Mouse (Mus musculus) urinary bladder, adult 18-20 months (tissue): ENCODE data around the gene Cdadc1.

Source experiments
- DNase-seq, 2 experiments: peaks; one replicate each; pipeline ENCODE4 v3.0.0; 2022; ENCODE audit warnings: low spot score in 2 of 2, mixed read lengths in 2 of 2

Cdadc1 gene

GRCm38 (mm10) chr14:59543956-59544355, 53.8 kb downstream of the Cdadc1 start:
- DNase-seq: no peak

- no peak for DNase-seq
Observed at GRCm38 (mm10) chr14:59543158-59543826, 54.5 kb downstream of the Cdadc1 start.

- DNase-seq: no peak
Observed at GRCm38 (mm10) chr14:59540761-59541160, 57.0 kb downstream of the Cdadc1 start.

GRCm38 (mm10) chr14:59540230-59540629, 57.5 kb downstream of the Cdadc1 start:
- DNase-seq: no peak

- DNase-seq: no peak
Observed at GRCm38 (mm10) chr14:59537829-59538432, 59.8 kb downstream of the Cdadc1 start.

- no peak for DNase-seq
Observed at GRCm38 (mm10) chr14:59533908-59534307, 63.9 kb downstream of the Cdadc1 start.

- DNase-seq: no peak
Observed at GRCm38 (mm10) chr14:59532986-59533385, 64.8 kb downstream of the Cdadc1 start.

- DNase-seq: no peak
Observed at GRCm38 (mm10) chr14:59530801-59531200, 67.0 kb downstream of the Cdadc1 start.

GRCm38 (mm10) chr14:59525843-59526242, 71.9 kb downstream of the Cdadc1 start:
- DNase-seq: no peak

GRCm38 (mm10) chr14:59513922-59514444, 83.8 kb downstream of the Cdadc1 start:
- DNase-seq: no peak
